Mouse (Mus musculus): ENCODE data around the gene Pmel. TPM values are rescaled to one million over a fixed set of nuclear protein-coding genes. Genes with fewer than 3 reads are reported as not detected.
A peak's percentile ranks its signal among the peaks of the same experiment; 100 is the strongest.

Pmel gene
- polyA plus RNA-seq, 2 experiments, result 0.31 to 0.50 TPM

DNA sequence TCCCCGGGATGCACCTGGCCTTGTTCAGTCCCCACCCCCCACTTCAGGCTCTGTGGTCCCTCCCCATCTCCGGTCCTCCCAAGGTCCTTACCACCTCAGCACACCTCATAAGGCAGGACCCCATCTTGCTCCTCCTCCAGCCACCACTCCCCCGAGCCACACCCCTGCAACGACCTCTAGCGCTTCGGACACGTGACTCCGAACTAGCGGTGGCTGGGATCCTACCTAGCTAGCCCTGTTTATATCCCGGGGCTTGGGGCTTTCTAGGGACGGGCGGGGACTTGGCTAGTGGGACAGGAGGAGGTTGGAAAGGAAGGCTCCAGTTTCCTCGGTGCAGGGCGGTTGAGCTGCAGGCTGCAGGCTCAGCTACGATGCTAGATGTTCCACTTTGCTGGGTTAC is 33.4 kb downstream of the Pmel start:
- H3K27ac ChIP-seq, result no peak overlapping the region
- H3K9ac ChIP-seq (replicated peaks), result no peak overlapping the region
- DNase-seq (ENCODE audit: low read depth in 3 of 3, low spot score in 3 of 3), result no peak
- TF ChIP-seq CTCF (IDR thresholded peaks at IDR 0.05; ENCODE audit: low read depth) (no peak), EP300 (IDR thresholded peaks at IDR 0.05; ENCODE audit: low read depth) (no peak)
- H3K4me2 ChIP-seq (ENCODE audit: low read depth), result peak overlapping the region; percentile 51
- peaks cover 3 to 6% of the 10 kb centered on the region in 2 experiments; a peak in 2 of 4 replicates for H3K4me1 ChIP-seq (replicated peaks; ENCODE audit: control insufficient read depth in 2 of 2, insufficient read depth in 2 of 2, low read length in 1 of 2)
- H3K27me3 ChIP-seq (ENCODE audit: control insufficient read depth, insufficient read depth, low read length), result peaks cover 10% of the 10 kb centered on the region
- H3K4me3 ChIP-seq (ENCODE audit: insufficient read depth in 1 of 2, low read depth in 2 of 2, low read length in 2 of 2), result no peak overlapping the region
- WGBS (ENCODE audit: insufficient replicate concordance), result 13% methylated on average over 15 of the region's 15 CpGs
- H3K9me3 ChIP-seq (ENCODE audit: control insufficient read depth, low read length), result no peaks in the 10 kb centered on the region
- 0 out of 2 replicates have a peak, but pooled peaks have one; percentile 50 for ATAC-seq (ENCODE audit: insufficient read depth)
- no peaks in the 10 kb centered on the region for H3K36me3 ChIP-seq (replicated peaks; ENCODE audit: control insufficient read depth, insufficient read depth, low read depth)

DNA sequence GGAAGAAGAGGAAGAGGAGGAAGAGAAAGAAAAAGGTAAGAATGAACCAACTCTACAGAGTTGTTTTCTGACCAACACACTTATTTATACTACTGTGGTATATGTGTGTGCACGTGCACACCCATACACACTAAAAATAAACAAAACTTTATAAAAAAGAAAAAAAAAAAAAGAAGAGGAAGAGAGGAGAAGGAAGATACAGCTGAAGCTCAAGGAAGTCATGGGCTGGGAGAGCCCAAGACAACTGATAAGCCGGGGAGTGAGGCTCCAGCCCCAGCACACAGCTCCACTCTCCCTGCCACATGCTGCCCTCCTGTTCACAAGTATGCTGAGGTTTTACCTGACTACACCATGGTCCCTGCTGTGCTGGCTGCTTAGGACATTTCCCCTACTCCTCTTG is 36.3 kb downstream of the Pmel start:
- DNase-seq (ENCODE audit: low read depth in 3 of 3, low spot score in 3 of 3), result no peak
- Histone ChIP-seq H3K4me2 (ENCODE audit: low read depth) (no peak overlapping the region), H3K27ac (no peak overlapping the region), H3K27me3 (ENCODE audit: control insufficient read depth, insufficient read depth, low read length) (peaks cover 36% of the 10 kb centered on the region), H3K4me3 (ENCODE audit: insufficient read depth in 1 of 2, low read depth in 2 of 2, low read length in 2 of 2) (no peak overlapping the region), H3K9me3 (ENCODE audit: control insufficient read depth, low read length) (no peaks in the 10 kb centered on the region), H3K36me3 (replicated peaks; ENCODE audit: control insufficient read depth, insufficient read depth, low read depth) (no peaks in the 10 kb centered on the region), H3K4me1 (replicated peaks; ENCODE audit: control insufficient read depth in 2 of 2, insufficient read depth in 2 of 2, low read length in 1 of 2) (peaks cover 3 to 20% of the 10 kb centered on the region in 2 experiments), H3K9ac (replicated peaks) (no peak overlapping the region)
- ATAC-seq (ENCODE audit: insufficient read depth), result peak; percentile 50; the same call in 1 of the 2 replicates
- no peak for TF ChIP-seq EP300 (IDR thresholded peaks at IDR 0.05; ENCODE audit: low read depth)
- no peak for TF ChIP-seq CTCF (IDR thresholded peaks at IDR 0.05; ENCODE audit: low read depth)
- 14% methylated on average over 2 of the region's 2 CpGs for WGBS (ENCODE audit: insufficient replicate concordance)

DNA sequence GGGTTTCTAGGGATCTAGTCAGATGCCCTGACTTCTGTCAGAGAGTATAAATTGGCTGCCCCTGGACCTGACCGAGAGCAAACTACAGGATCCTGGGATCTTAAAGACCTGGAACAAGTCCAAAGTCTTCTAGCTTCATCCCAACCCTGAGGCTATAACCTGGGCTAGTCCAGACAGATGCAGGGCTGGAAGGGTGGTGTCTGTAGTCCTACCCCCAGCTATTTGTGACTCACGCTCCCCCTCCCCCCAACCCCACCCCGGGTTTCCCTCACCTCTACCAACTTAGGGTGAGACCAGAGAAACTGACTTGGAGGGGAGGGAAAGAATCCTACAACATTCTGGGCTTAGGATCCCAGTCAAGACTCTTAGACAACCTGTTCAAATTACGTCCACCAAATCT is 38.6 kb downstream of the Pmel start:
- 36% methylated on average over 4 of the region's 4 CpGs for WGBS (ENCODE audit: insufficient replicate concordance)
- peak overlapping the region in 1 of 2 experiments; percentile 42; a peak in 2 of 4 replicates for H3K4me3 ChIP-seq (ENCODE audit: insufficient read depth in 1 of 2, low read depth in 2 of 2, low read length in 2 of 2)
- TF ChIP-seq EP300 (IDR thresholded peaks at IDR 0.05; ENCODE audit: low read depth), result no peak
- TF ChIP-seq CTCF (IDR thresholded peaks at IDR 0.05; ENCODE audit: low read depth), result no peak

DNA sequence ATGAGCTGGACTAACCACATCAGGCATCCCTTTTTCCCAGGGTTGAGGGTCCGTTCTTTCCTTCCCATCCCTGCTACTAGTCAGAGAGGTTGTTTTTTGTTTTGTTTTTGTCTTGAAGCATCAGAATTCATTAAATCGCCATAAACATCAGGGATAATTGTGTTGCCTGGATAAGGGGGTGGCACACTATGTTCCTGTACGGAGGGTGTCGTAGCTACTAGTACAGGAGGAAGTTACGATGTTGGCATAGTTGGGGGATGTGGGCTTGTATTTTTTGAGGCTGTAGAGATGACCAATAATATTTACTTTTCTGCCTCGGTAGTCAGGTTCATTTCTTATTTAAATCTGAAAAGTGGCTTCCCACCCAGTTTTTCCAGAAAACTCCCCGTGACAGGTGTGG is 39.2 kb downstream of the Pmel start:
- ATAC-seq (ENCODE audit: insufficient read depth), result no peak
- Histone ChIP-seq H3K27ac (no peak overlapping the region), H3K27me3 (ENCODE audit: control insufficient read depth, insufficient read depth, low read length) (peaks cover 39% of the 10 kb centered on the region)

More for the DNA sequence above, 38.6 kb downstream of the Pmel start:
- no peak for ATAC-seq (ENCODE audit: insufficient read depth)
- DNase-seq (ENCODE audit: low read depth in 3 of 3, low spot score in 3 of 3), result no peak
- Histone ChIP-seq H3K27ac (no peak overlapping the region), H3K9me3 (ENCODE audit: control insufficient read depth, low read length) (no peaks in the 10 kb centered on the region), H3K4me2 (ENCODE audit: low read depth) (peak overlapping the region; percentile 60), H3K27me3 (ENCODE audit: control insufficient read depth, insufficient read depth, low read length) (peaks cover 39% of the 10 kb centered on the region), H3K36me3 (replicated peaks; ENCODE audit: control insufficient read depth, insufficient read depth, low read depth) (no peaks in the 10 kb centered on the region), H3K4me1 (replicated peaks; ENCODE audit: control insufficient read depth in 2 of 2, insufficient read depth in 2 of 2, low read length in 1 of 2) (peaks cover under 1 to 30% of the 10 kb centered on the region in 2 experiments), H3K9ac (replicated peaks) (no peak overlapping the region)

DNA sequence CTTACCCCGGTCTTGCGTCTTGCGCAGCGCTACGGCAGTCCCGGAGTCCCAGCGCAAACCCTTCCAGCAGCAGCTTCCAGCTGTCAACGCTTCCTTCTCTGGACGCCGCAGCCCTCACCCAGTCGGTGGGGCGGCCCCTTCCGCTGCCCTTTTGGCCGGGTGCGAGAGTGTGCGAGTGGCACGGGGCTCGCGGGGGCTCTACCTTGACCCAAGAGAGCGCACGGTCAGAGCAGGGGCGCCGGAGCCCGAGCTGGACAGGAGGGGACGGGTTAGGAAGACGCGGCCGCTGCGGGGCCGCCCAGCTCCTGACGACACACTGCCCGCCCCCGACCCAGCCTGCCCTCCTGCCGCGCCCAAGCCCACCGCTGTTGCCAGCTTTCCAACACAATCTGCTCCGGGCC is 39.8 kb downstream of the Pmel start:
- Histone ChIP-seq H3K4me3 (ENCODE audit: insufficient read depth in 1 of 2, low read depth in 2 of 2, low read length in 2 of 2) (peak overlapping the region; percentile 42 to 71), H3K27me3 (ENCODE audit: control insufficient read depth, insufficient read depth, low read length) (peaks cover 39% of the 10 kb centered on the region), H3K4me1 (replicated peaks; ENCODE audit: control insufficient read depth in 2 of 2, insufficient read depth in 2 of 2, low read length in 1 of 2) (peaks cover 2 to 30% of the 10 kb centered on the region in 2 experiments), H3K4me2 (ENCODE audit: low read depth) (peak overlapping the region; percentile 60), H3K9ac (replicated peaks) (no peak overlapping the region), H3K36me3 (replicated peaks; ENCODE audit: control insufficient read depth, insufficient read depth, low read depth) (no peaks in the 10 kb centered on the region), H3K27ac (no peak overlapping the region), H3K9me3 (ENCODE audit: control insufficient read depth, low read length) (no peaks in the 10 kb centered on the region)
- ATAC-seq (ENCODE audit: insufficient read depth), result no peak
- no peak for DNase-seq (ENCODE audit: low read depth in 3 of 3, low spot score in 3 of 3)
- under 1% methylated on average over 37 of the region's 37 CpGs for WGBS (ENCODE audit: insufficient replicate concordance)
- TF ChIP-seq EP300 (IDR thresholded peaks at IDR 0.05; ENCODE audit: low read depth) (no peak), CTCF (IDR thresholded peaks at IDR 0.05; ENCODE audit: low read depth) (no peak)

More for the DNA sequence above, 39.2 kb downstream of the Pmel start:
- H3K4me1 ChIP-seq (replicated peaks; ENCODE audit: control insufficient read depth in 2 of 2, insufficient read depth in 2 of 2, low read length in 1 of 2), result peaks cover 0 to 30% of the 10 kb centered on the region in 2 experiments
- WGBS (ENCODE audit: insufficient replicate concordance), result 3% methylated on average over 7 of the region's 7 CpGs
- no peaks in the 10 kb centered on the region for H3K36me3 ChIP-seq (replicated peaks; ENCODE audit: control insufficient read depth, insufficient read depth, low read depth)
- H3K9me3 ChIP-seq (ENCODE audit: control insufficient read depth, low read length), result no peaks in the 10 kb centered on the region
- no peak for DNase-seq (ENCODE audit: low read depth in 3 of 3, low spot score in 3 of 3)
- H3K4me2 ChIP-seq (ENCODE audit: low read depth), result peak overlapping the region; percentile 60
- H3K4me3 ChIP-seq (ENCODE audit: insufficient read depth in 1 of 2, low read depth in 2 of 2, low read length in 2 of 2), result peak overlapping the region; percentile 42 to 71
- no peak overlapping the region; the same call in 1 of the 2 replicates for H3K9ac ChIP-seq (replicated peaks)
- TF ChIP-seq CTCF (IDR thresholded peaks at IDR 0.05; ENCODE audit: low read depth), result no peak
- no peak for TF ChIP-seq EP300 (IDR thresholded peaks at IDR 0.05; ENCODE audit: low read depth)
